Mouse (Mus musculus): ENCODE data around the gene Piwil4.
"Not testable (repeated sequence)": the region's sequence is repeated elsewhere in the genome, so short reads cannot be mapped to it uniquely, and the experiment has no call there.

The Piwil4 gene

GRCm38 (mm10) chr9:14724755-14725420 is 15.6 kb downstream of the Piwil4 start:
- DNase-seq = no peak

- DNase-seq = no peak
Observed at GRCm38 (mm10) chr9:14721610-14722009, 18.9 kb downstream of the Piwil4 start.

- no peak for DNase-seq
Observed at GRCm38 (mm10) chr9:14720384-14720783, 20.1 kb downstream of the Piwil4 start.

DNA sequence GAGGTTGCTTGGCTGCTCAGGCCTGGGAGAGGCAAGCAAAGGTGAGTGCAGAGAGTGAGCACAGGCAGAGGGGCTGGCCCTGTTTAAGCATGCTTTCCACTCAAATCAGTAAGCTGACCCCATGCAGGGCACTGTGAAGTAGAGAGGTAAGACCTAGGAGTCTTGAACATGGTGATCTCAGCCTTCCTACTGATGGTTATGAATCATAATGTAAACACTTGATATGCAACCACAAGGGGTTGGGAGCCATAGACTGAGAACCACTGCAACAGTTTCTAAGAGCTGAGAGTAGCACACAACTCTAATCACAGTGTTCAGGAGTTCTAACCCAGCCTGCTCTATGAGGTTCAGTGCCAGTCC is 22.2 kb downstream of the Piwil4 start:
- no peak for DNase-seq

DNA sequence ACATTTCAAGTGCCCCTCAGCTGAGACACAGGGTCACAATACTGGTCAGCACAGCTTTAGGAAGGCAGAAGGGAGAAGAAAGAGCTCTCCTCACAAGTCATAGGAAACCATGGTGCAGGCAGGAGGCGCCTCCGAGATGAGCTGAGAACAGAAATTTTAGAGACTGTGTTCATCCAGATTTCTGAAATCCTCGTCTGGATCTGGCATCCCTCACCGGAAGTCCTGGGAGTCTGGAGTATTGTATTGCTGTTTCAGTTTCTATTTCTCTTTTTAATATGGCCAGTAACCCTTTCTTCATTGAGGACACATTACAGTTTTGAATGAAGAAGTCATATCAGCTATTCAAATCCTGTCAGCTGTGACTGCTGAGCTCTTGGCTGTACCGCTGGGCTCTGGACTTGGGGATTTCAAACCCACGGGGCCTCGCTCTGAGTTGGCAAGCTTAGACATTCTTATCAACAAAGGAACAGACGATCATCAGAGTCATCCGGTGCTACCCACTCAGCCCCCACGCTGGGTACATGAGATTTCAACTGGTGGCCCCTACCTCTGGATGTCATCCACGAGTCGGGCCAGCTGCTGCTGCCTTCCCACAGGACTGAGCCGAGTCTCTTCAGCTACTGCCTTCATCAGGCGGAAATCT is 22.7 kb downstream of the Piwil4 start:
- DNase-seq = peak; percentile 22

DNA sequence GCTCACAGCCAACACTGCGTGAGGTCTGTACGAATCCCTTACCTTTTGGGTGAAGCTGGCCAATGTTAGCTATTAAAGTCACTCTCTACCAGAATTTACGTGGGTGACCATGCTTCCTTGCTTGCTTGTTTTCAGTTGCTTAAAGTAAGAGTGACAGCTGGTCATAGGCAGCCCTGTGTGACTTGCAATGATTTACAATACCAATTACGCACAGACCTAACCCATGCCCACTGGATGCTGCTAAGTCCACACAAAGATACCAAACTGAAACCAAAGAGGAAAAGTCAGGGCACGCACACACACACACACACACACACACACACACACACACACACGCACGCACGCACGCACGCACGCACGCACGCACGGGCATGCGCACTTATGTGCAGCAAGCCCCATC is 25.3 kb downstream of the Piwil4 start:
- DNase-seq = no peak

- DNase-seq = no peak
Observed at GRCm38 (mm10) chr9:14710910-14711309, 29.6 kb downstream of the Piwil4 start.

- DNase-seq = no peak
Observed at GRCm38 (mm10) chr9:14705321-14706162, 35.0 kb downstream of the Piwil4 start.

DNA sequence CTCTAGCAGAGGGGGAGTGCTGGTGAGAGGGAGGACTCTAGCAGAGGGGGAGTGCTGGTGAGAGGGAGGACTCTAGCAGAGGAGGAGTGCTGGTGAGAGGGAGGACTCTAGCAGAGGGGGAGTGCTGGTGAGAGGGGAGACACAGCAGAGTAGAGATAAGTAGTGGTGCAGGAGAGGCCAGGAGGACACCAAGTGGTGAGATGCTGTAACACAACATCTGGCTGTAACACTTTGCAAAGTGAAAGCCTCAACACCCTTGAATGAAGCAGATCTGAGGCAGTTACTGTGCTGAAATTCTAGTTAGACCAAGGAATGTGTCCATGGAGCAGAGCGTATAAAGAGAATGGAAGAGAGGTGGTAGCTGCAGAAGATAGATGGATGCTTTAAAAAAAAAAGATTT is 39.7 kb downstream of the Piwil4 start:
- DNase-seq = not testable (repeated sequence)

DNA sequence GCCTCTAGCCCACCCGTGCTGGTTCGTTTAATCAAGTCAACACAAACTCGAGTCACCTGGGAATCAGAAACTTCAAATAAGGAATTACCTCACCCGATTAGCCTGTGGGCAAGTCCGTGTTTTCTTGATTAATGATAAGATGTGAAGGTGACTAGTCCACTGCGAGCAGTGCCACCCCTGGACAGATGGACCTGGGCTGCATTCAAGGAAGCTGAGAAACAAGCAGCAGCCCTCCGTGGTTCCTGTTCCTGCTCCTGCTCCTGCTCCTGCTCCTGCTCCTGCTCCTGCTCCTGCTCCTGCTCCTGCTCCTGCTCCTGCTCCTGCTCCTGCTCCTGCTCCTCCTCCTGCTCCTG is 41.3 kb downstream of the Piwil4 start:
- no peak for DNase-seq

DNA sequence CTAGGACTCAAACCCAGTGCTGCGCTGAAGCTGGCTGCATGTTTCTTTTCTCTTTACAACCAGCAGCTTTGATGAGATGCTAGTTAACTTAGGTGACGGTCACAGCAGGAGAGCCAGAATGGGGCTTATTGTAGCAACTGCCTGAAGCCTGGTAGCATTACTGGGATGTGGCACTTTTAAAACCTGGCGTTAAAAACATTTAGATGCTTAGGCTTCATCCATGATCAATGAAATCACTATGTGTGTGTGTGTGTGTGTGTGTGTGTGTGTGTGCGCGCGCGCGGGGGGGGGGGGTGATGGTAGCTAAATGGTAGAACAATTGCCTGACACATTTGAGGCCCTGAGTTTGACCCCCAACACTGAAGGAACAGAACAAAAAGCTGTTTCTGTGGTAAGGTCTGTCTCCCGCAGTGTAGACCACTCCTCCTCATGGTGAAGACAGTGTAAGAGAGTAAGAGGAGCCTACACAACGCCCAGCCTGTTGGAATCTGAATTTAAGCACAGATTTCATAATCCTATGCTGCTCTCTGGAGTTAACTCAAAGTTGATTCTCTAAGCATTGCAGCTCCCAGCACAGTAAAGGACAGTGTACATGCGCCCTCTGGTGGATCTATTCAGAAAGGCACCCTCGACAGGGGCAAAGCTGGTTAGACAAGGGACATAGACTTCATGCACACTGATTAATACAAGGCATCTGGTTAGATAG is 41.8 kb downstream of the Piwil4 start:
- DNase-seq = peak; percentile 90

DNA sequence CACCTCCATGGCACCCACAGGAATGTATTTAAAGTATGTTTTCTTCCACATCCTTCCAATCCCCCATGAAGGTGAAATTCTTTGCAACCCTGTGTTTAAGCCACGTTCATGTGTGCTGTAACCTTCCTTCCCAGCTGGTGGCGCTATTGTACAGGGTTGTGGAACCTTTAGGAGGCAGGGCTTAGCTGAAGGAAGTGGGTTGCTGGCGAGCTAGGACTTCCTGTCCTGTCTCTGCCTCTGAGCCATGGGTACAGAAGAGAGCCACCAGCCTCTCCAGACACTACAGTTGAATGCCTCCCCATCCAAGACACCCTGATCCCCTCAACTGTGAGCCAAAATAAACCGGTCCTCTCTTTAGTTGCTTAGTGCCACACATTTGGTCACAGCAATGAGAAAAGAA is 42.6 kb downstream of the Piwil4 start:
- DNase-seq = peak; percentile 19

- no peak for DNase-seq
Observed at GRCm38 (mm10) chr9:14689376-14690108, 51.0 kb downstream of the Piwil4 start.

GRCm38 (mm10) chr9:14684363-14684762 is 56.2 kb downstream of the Piwil4 start:
- DNase-seq = no peak

- DNase-seq = no peak
Observed at GRCm38 (mm10) chr9:14682741-14683140, 57.8 kb downstream of the Piwil4 start.

GRCm38 (mm10) chr9:14680584-14680983 is 59.9 kb downstream of the Piwil4 start:
- no peak for DNase-seq

DNA sequence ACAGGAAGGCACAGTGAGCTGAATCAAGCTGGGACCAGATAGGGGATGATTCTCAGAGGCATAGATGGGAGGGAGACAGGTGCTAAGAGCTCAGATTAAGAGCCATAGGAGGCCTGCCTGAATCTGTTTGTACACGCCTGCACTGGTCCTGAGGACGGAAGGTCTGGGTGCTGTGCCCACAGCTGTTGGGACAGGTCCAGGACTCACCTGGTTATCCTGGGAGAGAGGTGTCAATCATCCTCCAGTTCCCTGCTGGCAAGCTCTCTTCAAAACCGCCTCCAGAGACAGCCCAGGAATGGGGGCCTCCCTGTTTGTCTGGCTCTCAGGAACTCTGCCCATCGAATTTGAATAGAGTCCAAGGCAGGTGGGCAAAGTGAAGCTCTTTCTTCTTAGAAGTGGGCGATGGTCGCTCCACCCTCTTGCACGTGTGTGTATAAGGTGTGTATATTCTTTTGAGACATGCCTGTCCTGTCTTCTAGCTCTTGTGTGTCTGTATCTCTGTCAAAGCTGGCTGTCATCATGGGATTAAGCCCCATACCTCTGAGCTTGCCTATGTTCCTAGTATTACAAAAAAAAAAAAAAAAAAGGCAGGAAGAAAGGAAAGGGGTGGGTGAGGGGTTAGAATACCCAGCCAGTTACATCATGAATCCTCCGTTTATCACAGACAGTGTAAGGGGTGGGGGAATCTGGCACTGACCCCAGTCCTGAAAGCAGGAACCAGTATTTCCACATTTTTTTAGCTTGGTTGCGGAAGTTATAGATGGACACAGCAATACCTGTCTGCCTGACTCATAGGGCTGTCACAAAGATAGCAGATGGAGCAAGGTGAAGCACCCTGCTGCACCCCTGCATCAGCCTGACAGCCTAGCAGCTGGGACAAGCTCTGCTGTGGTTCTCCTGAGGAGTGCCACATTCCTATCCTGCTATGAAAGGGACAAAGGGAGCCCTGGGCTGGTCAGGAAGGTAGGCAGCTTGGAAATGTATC is 64.5 kb downstream of the Piwil4 start:
- DNase-seq = no peak

DNA sequence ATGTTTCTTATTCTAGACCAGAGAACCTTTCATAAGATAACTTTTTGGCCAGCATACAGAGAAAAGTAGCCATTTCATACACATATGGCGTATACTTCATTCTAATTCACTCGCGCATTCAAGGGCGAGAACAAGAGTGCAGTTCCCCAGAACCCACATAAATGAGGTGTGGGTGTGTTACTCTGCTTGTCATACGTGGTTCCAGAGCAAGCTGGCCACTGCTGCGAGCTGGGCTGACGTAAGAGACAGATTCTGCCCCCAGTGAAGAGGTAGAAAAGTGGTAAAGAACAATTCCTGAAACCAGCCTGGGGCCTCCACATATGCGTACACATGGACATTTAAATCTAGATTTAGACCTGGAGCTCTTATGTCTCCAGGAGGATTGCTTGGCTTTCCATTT is 66.0 kb downstream of the Piwil4 start:
- no peak for DNase-seq

- DNase-seq = no peak
Observed at GRCm38 (mm10) chr9:14673109-14673508, 67.4 kb downstream of the Piwil4 start.

- not testable (repeated sequence) for DNase-seq
Observed at GRCm38 (mm10) chr9:14671965-14672364, 68.6 kb downstream of the Piwil4 start.

- no peak for DNase-seq
Observed at GRCm38 (mm10) chr9:14668382-14668781, 72.2 kb downstream of the Piwil4 start.

All from kidney, adult 18-20 months (tissue).